Mouse (Mus musculus) bone marrow, adult 2 months (tissue): ENCODE data around the gene Gps1.

Source experiments
- CTCF ChIP-seq: fragments of 200-500 bp; IDR thresholded peaks from 2 replicates; pipeline ENCODE4 v1.5.1; 2011; ENCODE audit warnings: low read length, control low read depth; ENCODE audit not compliant: control insufficient read depth, insufficient read depth
- POLR2A ChIP-seq: fragments of 200-500 bp; IDR thresholded peaks from 2 replicates; pipeline ENCODE4 v1.6.1; 2011; ENCODE audit warnings: low read depth, mild to moderate bottlenecking, control low read depth, low read length, borderline replicate concordance; ENCODE audit not compliant: control insufficient read depth

DNA sequence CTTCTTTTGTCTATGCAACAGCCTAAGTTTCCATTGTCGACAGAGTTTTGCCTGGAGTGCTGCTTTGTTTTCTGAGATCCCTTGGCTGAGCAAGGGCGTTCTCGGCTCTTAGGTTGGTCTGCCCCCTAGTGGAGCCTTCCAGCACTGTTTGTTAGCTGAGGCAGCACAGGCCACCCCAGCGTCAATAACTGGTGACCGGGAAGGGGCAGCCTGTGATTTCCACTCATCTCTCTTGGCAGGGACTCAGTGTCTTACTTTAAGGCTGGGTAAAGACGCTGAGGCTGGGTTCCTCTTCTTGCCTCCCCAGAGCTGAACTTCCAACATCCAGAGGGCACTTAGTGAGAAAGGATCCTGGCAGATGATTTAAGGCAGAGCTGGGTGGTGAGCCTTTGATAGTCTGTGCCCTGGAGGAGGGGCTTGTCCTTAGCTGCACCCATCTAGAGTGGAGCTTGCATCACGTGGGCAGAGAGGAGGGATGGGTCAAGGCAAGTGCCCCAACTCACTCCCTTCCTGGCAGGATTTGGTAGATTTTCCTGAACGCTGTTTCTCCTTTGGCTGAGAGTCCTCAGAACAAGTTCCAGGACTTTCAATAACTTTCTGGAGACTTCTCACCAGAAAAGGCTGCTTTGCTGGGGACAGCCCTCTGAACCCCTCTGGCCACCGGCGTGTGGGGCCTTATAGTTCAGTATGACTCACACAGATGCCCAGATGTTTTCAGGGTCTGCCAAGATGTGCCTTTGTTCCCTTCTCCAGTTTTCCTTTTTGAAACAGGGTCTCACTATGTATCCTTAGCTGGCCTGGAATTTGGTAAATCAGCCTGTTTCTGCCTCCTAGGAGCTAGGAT is 16.2 kb downstream of the Gps1 start:
- TF ChIP-seq CTCF = peak; percentile 94
- no peak for TF ChIP-seq POLR2A
